Mouse (Mus musculus) limb, embryonic 15.5 days (tissue): ENCODE results near the gene Entpd2. TPM values are rescaled to one million over a fixed set of nuclear protein-coding genes. Genes with fewer than 3 reads are reported as not detected.

Source experiments
- ATAC-seq: fragments of 200-750 bp; cut with Nextera tagmentation; 2 replicates; pipeline ENCODE4 v1.8.0; 2017; ENCODE audit warnings: low read depth, moderate TSS enrichment; ENCODE audit not compliant: insufficient number of reproducible peaks, low FRiP score, low TSS enrichment
- H3K27ac ChIP-seq: fragments of 300-500 bp; sonication (generic); 2 replicates; pipeline ENCODE4 v1.5.1; 2015; ENCODE audit warnings: moderate library complexity, mild to moderate bottlenecking, inconsistent platforms
- H3K27me3 ChIP-seq: fragments of 300-500 bp; sonication (generic); 2 replicates; pipeline ENCODE4 v1.6.1; 2015; ENCODE audit warnings: inconsistent platforms
- H3K36me3 ChIP-seq: fragments of 300-500 bp; sonication (generic); 2 replicates; pipeline ENCODE4 v1.6.1; 2015; ENCODE audit warnings: inconsistent platforms
- H3K4me1 ChIP-seq: fragments of 300-500 bp; sonication (generic); 2 replicates; pipeline ENCODE4 v1.6.1; 2015; ENCODE audit warnings: inconsistent platforms
- H3K4me2 ChIP-seq: fragments of 300-500 bp; sonication (generic); 2 replicates; pipeline ENCODE4 v1.6.1; 2015; ENCODE audit warnings: mild to moderate bottlenecking, inconsistent platforms
- H3K4me3 ChIP-seq: fragments of 300-500 bp; sonication (generic); 2 replicates; pipeline ENCODE4 v1.5.1; 2015; ENCODE audit warnings: mild to moderate bottlenecking, inconsistent platforms
- H3K9ac ChIP-seq: fragments of 300-500 bp; sonication (generic); 2 replicates; pipeline ENCODE4 v1.6.1; 2015; ENCODE audit warnings: inconsistent platforms
- H3K9me3 ChIP-seq: fragments of 300-500 bp; sonication (generic); 2 replicates; pipeline ENCODE4 v1.6.1; 2016; ENCODE audit warnings: inconsistent platforms
- WGBS: fragments of 180-500 bp; shearing (Covaris S2); methylation state at CpG from one replicate; pipeline ENCODE4 v1.1.7; 2015; 5-methylcytosine and 5-hydroxymethylcytosine counted together
- polyA plus RNA-seq: library from polyadenylated mRNA; unstranded; fragments of >200 nt; fragmentation: Nextera tagmentation; extraction: Ambion mirVana; gene quantifications from 2 replicates; pipeline ENCODE4 v1.2.1, GENCODE M21; 2015

The Entpd2 gene
- polyA plus RNA-seq, 1 experiment from 2014 or later, result 4.2 TPM

GRCm38 (mm10) chr2:25365091-25365761 lies 30.4 kb upstream of the Entpd2 start, which contains the start of gene Uap1l1:
TSS of gene Uap1l1 (minus strand) at chr2:25365682.
- no peaks in the 10 kb centered on the region for H3K9me3 ChIP-seq
- peaks cover 23% of the 10 kb centered on the region for H3K27me3 ChIP-seq
- peaks cover 3% of the 10 kb centered on the region for H3K4me1 ChIP-seq
- ATAC-seq, result peak; percentile 71
- peak within 1 kb of the TSS; percentile 67 for H3K9ac ChIP-seq
- peak within 1 kb of the TSS; percentile 97 for H3K4me2 ChIP-seq
- peak within 1 kb of the TSS; percentile 63 for H3K4me3 ChIP-seq
- H3K36me3 ChIP-seq, result 0 out of 2 replicates have a peak, but pooled peaks cover 4% of the 10 kb centered on the region
- peak within 1 kb of the TSS; percentile 59; the same call in 1 of the 2 replicates for H3K27ac ChIP-seq
- WGBS, result under 1% methylated on average over 54 of the region's 54 CpGs

DNA sequence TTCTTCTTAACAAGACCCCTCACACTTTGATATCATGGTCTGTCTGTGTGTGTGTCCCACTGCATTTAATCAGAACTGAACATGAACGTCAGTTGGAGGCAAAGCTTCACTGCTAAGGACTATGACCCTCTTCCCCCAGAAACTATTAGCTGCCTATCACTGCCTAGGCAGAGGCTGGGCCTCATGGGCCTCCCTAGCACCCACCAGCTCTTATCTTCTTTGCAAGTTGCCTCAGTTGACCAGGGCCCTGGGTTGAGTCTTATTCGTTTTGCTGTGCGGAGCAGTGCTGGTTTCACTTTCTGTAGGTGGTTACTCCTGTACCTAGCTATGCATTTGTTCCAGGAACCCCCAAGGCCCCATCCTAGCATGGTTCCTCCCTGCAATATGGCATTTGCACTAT lies 25.7 kb upstream of the Entpd2 start:
- H3K27ac ChIP-seq, result no peak overlapping the region
- no peak overlapping the region for H3K4me2 ChIP-seq
- peaks cover 13% of the 10 kb centered on the region for H3K27me3 ChIP-seq
- H3K4me3 ChIP-seq, result no peak overlapping the region
- no peak for ATAC-seq
- peaks cover 30% of the 10 kb centered on the region for H3K4me1 ChIP-seq
- no peaks in the 10 kb centered on the region for H3K9me3 ChIP-seq
- no peaks in the 10 kb centered on the region; the same call in 1 of the 2 replicates for H3K36me3 ChIP-seq
- WGBS, result 86% methylated on average over 3 of the region's 3 CpGs
- no peak overlapping the region for H3K9ac ChIP-seq

GRCm38 (mm10) chr2:25371764-25372643 lies 23.7 kb upstream of the Entpd2 start, which contains the start of gene Sapcd2:
TSS of gene Sapcd2 (plus strand) at chr2:25372321.
- 0 out of 2 replicates have a peak, but pooled peaks cover 3% of the 10 kb centered on the region for H3K27me3 ChIP-seq
- under 1% methylated on average over 65 of the region's 65 CpGs for WGBS
- peaks cover 27% of the 10 kb centered on the region for H3K4me1 ChIP-seq
- peak within 1 kb of the TSS; percentile 63 for H3K4me3 ChIP-seq
- peak within 1 kb of the TSS; percentile 97 for H3K4me2 ChIP-seq
- peak; percentile 82 for ATAC-seq
- no peaks in the 10 kb centered on the region for H3K9me3 ChIP-seq
- H3K9ac ChIP-seq, result peak within 1 kb of the TSS; percentile 39
- H3K36me3 ChIP-seq, result peaks cover 18% of the 10 kb centered on the region
- H3K27ac ChIP-seq, result peak within 1 kb of the TSS; percentile 80

- peak overlapping the region; percentile 33 for H3K9ac ChIP-seq
- WGBS, result under 1% methylated on average over 42 of the region's 42 CpGs
- peak overlapping the region; percentile 97 for H3K4me2 ChIP-seq
- peak overlapping the region; percentile 63 for H3K4me3 ChIP-seq
- H3K4me1 ChIP-seq, result peaks cover 27% of the 10 kb centered on the region
- no peak overlapping the region for H3K27ac ChIP-seq
- H3K36me3 ChIP-seq, result peaks cover 25% of the 10 kb centered on the region
- H3K9me3 ChIP-seq, result no peaks in the 10 kb centered on the region
- 0 out of 2 replicates have a peak, but pooled peaks cover 3% of the 10 kb centered on the region for H3K27me3 ChIP-seq
- ATAC-seq, result no peak
These were observed 22.9 kb upstream of the Entpd2 start for GRCm38 (mm10) chr2:25372644-25373391.

GRCm38 (mm10) chr2:25373431-25373830 lies 22.2 kb upstream of the Entpd2 start:
- Histone ChIP-seq H3K9ac (peak overlapping the region; percentile 33), H3K27ac (no peak overlapping the region), H3K36me3 (peaks cover 31% of the 10 kb centered on the region), H3K4me2 (peak overlapping the region; percentile 97), H3K4me1 (peaks cover 27% of the 10 kb centered on the region), H3K9me3 (no peaks in the 10 kb centered on the region), H3K27me3 (0 out of 2 replicates have a peak, but pooled peaks cover 3% of the 10 kb centered on the region), H3K4me3 (peak overlapping the region; percentile 63)
- no peak for ATAC-seq
- WGBS, result 29% methylated on average over 2 of the region's 2 CpGs

GRCm38 (mm10) chr2:25376589-25376988 lies 19.1 kb upstream of the Entpd2 start:
- peaks cover 34% of the 10 kb centered on the region for H3K36me3 ChIP-seq
- H3K4me3 ChIP-seq, result no peak overlapping the region
- H3K27ac ChIP-seq, result no peak overlapping the region
- H3K9ac ChIP-seq, result no peak overlapping the region
- no peak for ATAC-seq
- H3K27me3 ChIP-seq, result no peaks in the 10 kb centered on the region
- H3K9me3 ChIP-seq, result no peaks in the 10 kb centered on the region
- H3K4me2 ChIP-seq, result no peak overlapping the region
- WGBS, result 59% methylated on average over 4 of the region's 4 CpGs
- peaks cover 25% of the 10 kb centered on the region for H3K4me1 ChIP-seq

DNA sequence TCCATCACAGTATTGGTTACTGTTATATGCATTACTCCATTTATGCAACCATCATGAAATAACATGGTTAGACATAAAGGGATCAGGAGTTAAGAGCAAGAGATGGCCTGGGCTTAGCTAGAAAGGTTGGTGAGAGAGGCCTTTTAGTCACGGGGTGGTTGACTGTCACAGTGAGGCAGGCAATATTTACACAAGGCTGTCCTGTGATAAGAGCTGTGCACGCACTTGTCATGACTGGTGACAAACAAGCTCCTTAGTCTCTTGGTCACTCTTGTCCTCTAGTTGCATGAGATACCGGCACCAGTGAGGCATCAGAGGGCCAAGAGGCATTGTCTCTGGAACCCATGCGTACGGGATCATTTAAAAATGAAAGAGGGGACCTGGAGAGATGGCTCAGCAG lies 11.2 kb upstream of the Entpd2 start:
- Histone ChIP-seq H3K4me2 (no peak overlapping the region), H3K27ac (no peak overlapping the region), H3K4me1 (no peaks in the 10 kb centered on the region), H3K9me3 (no peaks in the 10 kb centered on the region), H3K9ac (no peak overlapping the region), H3K36me3 (no peaks in the 10 kb centered on the region), H3K27me3 (no peaks in the 10 kb centered on the region), H3K4me3 (no peak overlapping the region)
- ATAC-seq, result no peak
- 85% methylated on average over 5 of the region's 5 CpGs for WGBS

DNA sequence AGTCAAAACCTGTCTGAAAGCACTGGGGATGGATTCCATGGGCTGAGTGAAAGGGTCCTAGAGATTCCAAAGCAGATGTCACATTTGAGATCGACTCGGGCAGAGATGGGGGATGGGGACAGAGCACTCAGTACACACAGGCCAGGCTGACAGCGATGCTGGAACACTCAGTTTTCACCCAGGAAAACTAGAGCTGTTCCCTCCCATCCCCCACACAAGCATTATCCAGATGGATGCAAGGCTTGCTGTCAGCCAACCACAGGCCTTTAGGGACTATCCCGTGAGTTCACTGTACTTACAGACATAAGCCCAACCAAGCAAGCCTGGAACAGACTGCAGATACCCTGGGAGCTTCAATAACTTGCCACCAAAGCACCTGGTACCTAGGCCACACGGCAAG lies 4.4 kb upstream of the Entpd2 start:
- no peaks in the 10 kb centered on the region for H3K9me3 ChIP-seq
- peaks cover 29% of the 10 kb centered on the region for H3K27me3 ChIP-seq
- no peak for ATAC-seq
- no peak overlapping the region for H3K27ac ChIP-seq
- H3K4me3 ChIP-seq, result no peak overlapping the region
- H3K4me1 ChIP-seq, result peaks cover 21% of the 10 kb centered on the region
- WGBS, result 59% methylated on average over 5 of the region's 5 CpGs
- no peaks in the 10 kb centered on the region for H3K36me3 ChIP-seq
- H3K9ac ChIP-seq, result no peak overlapping the region; the same call in 1 of the 2 replicates
- no peak overlapping the region for H3K4me2 ChIP-seq

DNA sequence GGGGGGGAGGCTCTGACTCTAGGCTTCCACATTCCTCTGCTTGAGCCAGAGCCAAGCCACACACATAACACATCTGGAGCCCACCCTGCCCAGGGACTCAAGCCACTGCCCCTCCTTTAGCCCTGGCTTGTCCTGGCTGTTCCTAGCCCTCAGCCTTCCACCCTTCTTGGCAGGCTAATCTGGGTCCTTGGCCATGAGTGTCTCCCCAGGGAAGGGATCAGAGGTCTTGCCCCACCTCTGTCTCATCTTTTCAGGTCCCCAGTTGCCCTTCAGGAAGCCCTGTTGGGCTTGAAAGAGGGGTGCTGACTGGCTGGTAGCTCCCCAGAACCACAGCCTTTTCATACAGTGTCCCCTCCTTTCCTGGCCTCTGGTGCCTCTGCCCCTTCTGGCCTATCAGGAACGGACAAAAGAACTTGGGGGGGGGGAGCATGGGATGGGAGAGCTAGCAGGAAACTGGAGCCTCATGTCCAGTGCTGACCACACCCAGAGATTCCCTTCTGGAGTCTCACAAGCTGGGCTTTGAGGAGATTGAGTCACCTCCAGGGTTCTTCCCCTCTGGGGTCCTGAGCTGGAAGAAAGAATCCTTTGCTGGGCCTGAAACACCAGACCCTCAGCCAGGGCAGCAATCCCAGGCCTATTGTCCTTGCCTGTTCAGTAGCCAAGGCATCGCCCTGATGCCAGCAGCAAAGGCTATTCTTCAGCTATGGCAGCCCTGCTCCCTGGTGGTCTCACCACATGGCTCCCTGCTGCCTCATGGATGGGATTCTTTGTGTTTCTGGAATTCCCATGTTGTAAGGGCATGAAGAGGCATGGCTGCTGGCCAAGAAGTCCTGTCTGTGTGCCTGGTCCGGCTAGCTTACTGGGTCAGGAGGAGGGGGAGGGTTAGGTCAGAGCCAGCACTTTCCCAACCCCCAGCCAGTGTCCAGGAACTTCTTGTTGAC lies 1.1 kb upstream of the Entpd2 start:
- Histone ChIP-seq H3K9me3 (no peaks in the 10 kb centered on the region), H3K9ac (no peak overlapping the region), H3K36me3 (no peaks in the 10 kb centered on the region), H3K4me1 (peaks cover 23% of the 10 kb centered on the region), H3K4me2 (no peak overlapping the region), H3K4me3 (no peak overlapping the region), H3K27ac (no peak overlapping the region), H3K27me3 (peaks cover 62% of the 10 kb centered on the region)
- WGBS, result 42% methylated on average over 3 of the region's 3 CpGs
- ATAC-seq, result no peak

DNA sequence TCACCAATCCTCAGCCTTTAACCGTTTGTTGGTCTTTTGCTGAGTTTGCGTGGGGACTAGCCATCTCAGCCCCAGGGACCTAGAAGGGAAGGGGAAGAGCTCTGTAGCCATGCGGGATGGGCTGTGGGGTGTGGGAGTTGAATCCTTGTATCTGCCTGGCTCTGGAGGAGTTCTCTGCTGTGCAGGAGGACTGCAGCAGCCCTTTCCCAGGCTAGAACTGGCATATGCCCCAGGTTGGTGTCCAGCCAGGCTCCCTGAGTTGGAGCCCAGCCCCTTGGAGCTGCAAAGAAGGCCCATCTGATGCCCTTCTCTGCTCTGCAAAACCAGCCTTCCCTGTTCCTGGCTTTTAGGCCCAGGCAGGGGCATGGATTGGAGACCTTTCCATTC lies 916 bp downstream of the Entpd2 start:
- Histone ChIP-seq H3K4me2 (peak overlapping the region; percentile 60), H3K36me3 (no peaks in the 10 kb centered on the region), H3K9me3 (no peaks in the 10 kb centered on the region), H3K9ac (0 out of 2 replicates have a peak overlapping the region, but pooled peaks have one; percentile 5), H3K27ac (no peak overlapping the region), H3K4me1 (peaks cover 31% of the 10 kb centered on the region), H3K27me3 (peaks cover 82% of the 10 kb centered on the region), H3K4me3 (peak overlapping the region; percentile 36; the same call in 1 of the 2 replicates)
- ATAC-seq, result no peak
- 29% methylated on average over 3 of the region's 3 CpGs for WGBS
